ENCODE assay signal across 16 mouse cellular contexts in the genomic region with DNA sequence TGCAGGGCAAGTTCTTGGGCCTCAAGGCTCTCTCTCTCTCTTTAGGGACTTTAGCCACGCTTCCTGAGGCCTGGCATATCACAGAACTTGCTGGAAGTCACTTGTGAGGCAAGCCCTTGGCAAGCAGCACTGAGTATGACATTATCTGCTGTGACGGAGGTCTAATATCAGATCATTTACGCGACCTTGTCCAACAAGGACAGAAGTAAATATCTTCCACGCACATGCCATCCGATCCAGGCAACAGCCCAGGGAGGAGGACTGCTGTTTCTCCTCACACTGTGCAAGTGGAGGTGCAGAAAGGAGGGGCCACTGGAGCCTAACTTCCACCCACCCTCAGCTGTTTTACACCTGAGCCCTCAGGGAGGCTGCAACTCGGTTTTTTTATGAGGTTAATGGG.
DNase-seq lines count a peak whose midpoint lies in the region; ATAC-seq and TF ChIP-seq lines count a peak whose summit lies in the region.
"Had no signal": no experiment of that assay in that cellular context is flagged by ENCODE, and none has a peak within 500 bp of the region (broad histone marks: within the 10 kb centered on the region; RNA-seq: fewer than 3 reads in every experiment).

No protein-coding gene starts in this region.

- peak overlapping the region; percentile 86 for H3K27ac ChIP-seq in gastrocnemius, adult 2 months
- no peak overlapping the region for H3K27ac ChIP-seq in midbrain, embryonic 11.5 days (ENCODE audit: low read depth, low read length)
- no peak overlapping the region for H3K27ac ChIP-seq in midbrain, postnatal 0 days (ENCODE audit: low read depth, low read length)
- peak overlapping the region; percentile 50; the same call in 1 of the 2 replicates for H3K27ac ChIP-seq in bone marrow, adult 2 months (ENCODE audit: control insufficient read depth, insufficient read depth, low read depth, low read length, poor library complexity)
- H3K27ac ChIP-seq: heart, embryonic 15.5 days; hindbrain, embryonic 15.5 days; liver, embryonic 14.5 days had no signal

- intact Hi-C loops in gastrocnemius, adult 2 months (cut with DNase I), result loop anchor here (2.0 kb wide), 2 partner anchors 46 to 156 kb away; a partner anchor contains a TSS

- WGBS in midbrain, embryonic 11.5 days, result 90% methylated on average over 7 of the region's 7 CpGs
- WGBS in midbrain, postnatal 0 days, result 87% methylated on average over 7 of the region's 7 CpGs
- 57% methylated on average over 7 of the region's 7 CpGs for WGBS in bone marrow, adult 2 months

- no peak for ATAC-seq in midbrain, embryonic 11.5 days (ENCODE audit: low FRiP score)
- no peak for ATAC-seq in midbrain, postnatal 0 days (ENCODE audit: low FRiP score)
- ATAC-seq: forebrain, embryonic 16.5 days; Patski had no signal

- no peak overlapping the region for H3K4me3 ChIP-seq in gastrocnemius, adult 2 months
- no peak overlapping the region for H3K4me3 ChIP-seq in midbrain, embryonic 11.5 days (ENCODE audit: low read depth, low read length)
- H3K4me3 ChIP-seq in midbrain, postnatal 0 days (ENCODE audit: low read depth, low read length), result no peak overlapping the region
- no peak overlapping the region for H3K4me3 ChIP-seq in bone marrow, adult 2 months (replicated peaks; ENCODE audit: control insufficient read depth, low read depth, low read length)
- H3K4me3 ChIP-seq: heart, embryonic 15.5 days; hindbrain, embryonic 15.5 days had no signal

- no peak for TF ChIP-seq CTCF in gastrocnemius, adult 2 months (IDR thresholded peaks at IDR 0.05)
- no peak for TF ChIP-seq CTCF in midbrain, postnatal 0 days (IDR thresholded peaks at IDR 0.05)
- no peak for TF ChIP-seq CTCF in bone marrow, adult 2 months (IDR thresholded peaks at IDR 0.05; ENCODE audit: control insufficient read depth, insufficient read depth, low read length)

- no peaks in the 10 kb centered on the region for H3K9me3 ChIP-seq in midbrain, embryonic 11.5 days (ENCODE audit: control insufficient read depth, low read length)
- H3K9me3 ChIP-seq in midbrain, postnatal 0 days (ENCODE audit: low read length), result no peaks in the 10 kb centered on the region
- H3K9me3 ChIP-seq: heart, embryonic 15.5 days; hindbrain, embryonic 15.5 days had no signal

- TF ChIP-seq POLR2A in bone marrow, adult 2 months (IDR thresholded peaks at IDR 0.05; ENCODE audit: borderline replicate concordance, control insufficient read depth, low read depth, low read length), result no peak

- H3K4me2 ChIP-seq in midbrain, embryonic 11.5 days, result no peak overlapping the region
- no peak overlapping the region for H3K4me2 ChIP-seq in midbrain, postnatal 0 days (ENCODE audit: low read depth, low read length, poor library complexity, severe bottlenecking)
- H3K4me2 ChIP-seq: heart, embryonic 15.5 days; hindbrain, embryonic 15.5 days had no signal

- H3K4me1 ChIP-seq in midbrain, embryonic 11.5 days (ENCODE audit: control insufficient read depth, insufficient read depth, low read length), result no peaks in the 10 kb centered on the region; the same call in 1 of the 2 replicates
- H3K4me1 ChIP-seq in midbrain, postnatal 0 days (ENCODE audit: insufficient read depth, low read length), result no peaks in the 10 kb centered on the region
- H3K4me1 ChIP-seq in bone marrow, adult 2 months (ENCODE audit: control insufficient read depth, insufficient read depth, low read length), result peaks cover 20% of the 10 kb centered on the region
- H3K4me1 ChIP-seq: hindbrain, embryonic 15.5 days had no signal

- no peaks in the 10 kb centered on the region for H3K36me3 ChIP-seq in midbrain, embryonic 11.5 days (ENCODE audit: control insufficient read depth, insufficient read depth, low read length)
- no peaks in the 10 kb centered on the region for H3K36me3 ChIP-seq in midbrain, postnatal 0 days (ENCODE audit: insufficient read depth, low read length)
- H3K36me3 ChIP-seq: heart, embryonic 15.5 days; hindbrain, embryonic 15.5 days had no signal

- H3K27me3 ChIP-seq in midbrain, embryonic 11.5 days (ENCODE audit: control insufficient read depth, insufficient read depth, low read length), result no peaks in the 10 kb centered on the region
- H3K27me3 ChIP-seq in midbrain, postnatal 0 days (ENCODE audit: insufficient read depth, low read length), result no peaks in the 10 kb centered on the region
- H3K27me3 ChIP-seq: heart, embryonic 15.5 days; hindbrain, embryonic 15.5 days; Patski had no signal

- DNase-seq in gastrocnemius, adult 2 months, result peak; percentile 78
- DNase-seq in gastrocnemius, postnatal 10 days, result no peak
- DNase-seq in midbrain, embryonic 11.5 days (ENCODE audit: low spot score, missing footprints), result peak; percentile 61
- DNase-seq in midbrain, postnatal 0 days (ENCODE audit: low spot score), result no peak
- DNase-seq in skeletal muscle tissue, adult 2 months (ENCODE audit: low read depth, low spot score), result peak; percentile 88
- no peak for DNase-seq in lung, postnatal 14 days
- no peak for DNase-seq in kidney, adult 18-20 months
- DNase-seq: cerebellum, postnatal 10 days; kidney, adult 9 months; thymus, postnatal 36 days had no signal

- no peak overlapping the region for H3K9ac ChIP-seq in midbrain, embryonic 11.5 days (ENCODE audit: low read length)
- H3K9ac ChIP-seq in midbrain, postnatal 0 days (replicated peaks; ENCODE audit: low read length, poor library complexity, severe bottlenecking), result no peak overlapping the region
- H3K9ac ChIP-seq: heart, embryonic 15.5 days; hindbrain, embryonic 15.5 days; liver, embryonic 14.5 days had no signal

Comparison
In these comparisons a context has a peak if more than half of its experiments do, and no peak if none do; other contexts are left out.
1. DNase-seq: peak in gastrocnemius, adult 2 months (single experiment), midbrain, embryonic 11.5 days (single experiment) and skeletal muscle tissue, adult 2 months (single experiment); none in gastrocnemius, postnatal 10 days (single experiment), midbrain, postnatal 0 days (single experiment), lung, postnatal 14 days (single experiment) and kidney, adult 18-20 months (single experiment).
2. H3K27ac ChIP-seq: peak in gastrocnemius, adult 2 months (single experiment) and bone marrow, adult 2 months (single experiment); none in midbrain, embryonic 11.5 days (single experiment) and midbrain, postnatal 0 days (single experiment).